Mouse (Mus musculus): ENCODE measurements around the gene Rfesd. TPM values are rescaled to one million over a fixed set of nuclear protein-coding genes. Genes with fewer than 3 reads are reported as not detected.

The Rfesd gene
- total and polyA plus RNA-seq, 3 experiments, result 38.3 to 72.1 TPM; not detected in 1

- DNase-seq (ENCODE audit: low read depth, low spot score), result no peak
- H3K79me2 ChIP-seq (ENCODE audit: control insufficient read depth, insufficient read depth, low read length, poor library complexity), result peaks cover 16% of the 10 kb centered on the region
- no peaks in the 10 kb centered on the region for H3K9me3 ChIP-seq (replicated peaks; ENCODE audit: insufficient read depth, low read length)
- peak overlapping the region; percentile 32 for H3K9ac ChIP-seq (ENCODE audit: control insufficient read depth, low read depth, low read length, poor library complexity, severe bottlenecking)
- H3K27ac ChIP-seq (ENCODE audit: control insufficient read depth, low read depth, low read length), result no peak overlapping the region
- peak overlapping the region; percentile 27 to 44 for H3K4me3 ChIP-seq (ENCODE audit: control insufficient read depth in 1 of 2, insufficient read depth in 1 of 2, low read depth in 2 of 2, low read length in 2 of 2)
- H3K27me3 ChIP-seq (ENCODE audit: control insufficient read depth in 1 of 2, insufficient read depth in 2 of 2, low read length in 2 of 2), result no peaks in the 10 kb centered on the region
- H3K4me1 ChIP-seq (ENCODE audit: control insufficient read depth in 1 of 2, insufficient read depth in 2 of 2, low read length in 2 of 2), result peaks cover 8 to 11% of the 10 kb centered on the region in 2 experiments
- peaks cover 0 to 14% of the 10 kb centered on the region in 2 experiments; a peak in 2 of 4 replicates for H3K36me3 ChIP-seq (ENCODE audit: control insufficient read depth in 1 of 2, insufficient read depth in 2 of 2, low read length in 2 of 2)
- TF ChIP-seq CHD2 (IDR thresholded peaks at IDR 0.05; ENCODE audit: low read length) (no peak), E2F4 (IDR thresholded peaks at IDR 0.05; ENCODE audit: borderline replicate concordance, low read depth, low read length) (no peak), ZMIZ1 (IDR thresholded peaks at IDR 0.05; ENCODE audit: low read depth, low read length) (no peak), RCOR1 (IDR thresholded peaks at IDR 0.05; ENCODE audit: low read depth, low read length) (no peak), SIN3A (IDR thresholded peaks at IDR 0.05; ENCODE audit: low read length) (no peak), TAL1 (IDR thresholded peaks at IDR 0.05; ENCODE audit: low read length) (no peak), KAT2A (conservative IDR thresholded peaks at IDR 0.05; ENCODE audit: low read depth, low read length) (no peak), JUND (IDR thresholded peaks at IDR 0.05; ENCODE audit: low read depth, low read length) (no peak), CHD1 (IDR thresholded peaks at IDR 0.05; ENCODE audit: low read depth, low read length) (no peak), HCFC1 (IDR thresholded peaks at IDR 0.05; ENCODE audit: low read depth, low read length) (no peak), EP300 (IDR thresholded peaks at IDR 0.05; ENCODE audit: low read depth in 1 of 2, low read length in 2 of 2) (no peak), ZKSCAN1 (IDR thresholded peaks at IDR 0.05; ENCODE audit: low read depth, low read length) (no peak), POLR2AphosphoS2 (IDR thresholded peaks at IDR 0.05; ENCODE audit: low read length) (no peak), ZC3H11A (IDR thresholded peaks at IDR 0.05; ENCODE audit: low read depth, low read length) (no peak), GATA1 (IDR thresholded peaks at IDR 0.05; ENCODE audit: low read depth, low read length) (no peak), USF2 (IDR thresholded peaks at IDR 0.05; ENCODE audit: borderline replicate concordance in 1 of 2, insufficient read depth in 1 of 2, low read depth in 1 of 2, low read length in 2 of 2) (no peak), MAZ (IDR thresholded peaks at IDR 0.05; ENCODE audit: low read depth, low read length) (no peak), MAFK (IDR thresholded peaks at IDR 0.05; ENCODE audit: borderline replicate concordance, low read depth, low read length) (no peak), GABPA (IDR thresholded peaks at IDR 0.05; ENCODE audit: low read depth, low read length) (no peak), NELFE (IDR thresholded peaks at IDR 0.05; ENCODE audit: low read depth, low read length) (no peak)
Measured at GRCm38 (mm10) chr13:76018844-76019400, 403 bp upstream of the Rfesd start.

- Histone ChIP-seq H3K27ac (ENCODE audit: control insufficient read depth, low read depth, low read length) (peak overlapping the region; percentile 90), H3K9me3 (replicated peaks; ENCODE audit: insufficient read depth, low read length) (no peaks in the 10 kb centered on the region), H3K79me2 (ENCODE audit: control insufficient read depth, insufficient read depth, low read length, poor library complexity) (peaks cover 27% of the 10 kb centered on the region), H3K4me1 (ENCODE audit: control insufficient read depth in 1 of 2, insufficient read depth in 2 of 2, low read length in 2 of 2) (peaks cover 15% of the 10 kb centered on the region in 2 experiments), H3K36me3 (ENCODE audit: control insufficient read depth in 1 of 2, insufficient read depth in 2 of 2, low read length in 2 of 2) (peaks cover 0 to 23% of the 10 kb centered on the region in 2 experiments; a peak in 3 of 4 replicates), H3K27me3 (ENCODE audit: control insufficient read depth in 1 of 2, insufficient read depth in 2 of 2, low read length in 2 of 2) (no peaks in the 10 kb centered on the region), H3K4me3 (ENCODE audit: control insufficient read depth in 1 of 2, insufficient read depth in 1 of 2, low read depth in 2 of 2, low read length in 2 of 2) (peak overlapping the region; percentile 70 to 94), H3K9ac (ENCODE audit: control insufficient read depth, low read depth, low read length, poor library complexity, severe bottlenecking) (peak overlapping the region; percentile 96)
- peak; percentile 91 for DNase-seq (ENCODE audit: low read depth, low spot score)
- TF ChIP-seq NELFE (IDR thresholded peaks at IDR 0.05; ENCODE audit: low read depth, low read length), result peak; percentile 73
- TF ChIP-seq GABPA (IDR thresholded peaks at IDR 0.05; ENCODE audit: low read depth, low read length), result peak; percentile 84
- peak; percentile 98 for TF ChIP-seq GATA1 (IDR thresholded peaks at IDR 0.05; ENCODE audit: low read depth, low read length)
- TF ChIP-seq KAT2A (conservative IDR thresholded peaks at IDR 0.05; ENCODE audit: low read depth, low read length), result 0 out of 2 replicates have a peak, but pooled peaks have one; percentile 6
- peak; percentile 94 for TF ChIP-seq ETS1 (IDR thresholded peaks at IDR 0.05; ENCODE audit: low read depth, low read length)
- no peak for TF ChIP-seq UBTF (IDR thresholded peaks at IDR 0.05; ENCODE audit: borderline replicate concordance, insufficient read depth, low read depth, low read length)
- no peak for TF ChIP-seq POLR2AphosphoS5 (IDR thresholded peaks at IDR 0.05; ENCODE audit: borderline replicate concordance, low read depth, low read length)
- TF ChIP-seq SMC3 (IDR thresholded peaks at IDR 0.05; ENCODE audit: low read depth, low read length), result no peak
- TF ChIP-seq USF1 (IDR thresholded peaks at IDR 0.05; ENCODE audit: low read depth, low read length), result no peak
- TF ChIP-seq USF2 (IDR thresholded peaks at IDR 0.05; ENCODE audit: borderline replicate concordance in 1 of 2, insufficient read depth in 1 of 2, low read depth in 1 of 2, low read length in 2 of 2), result no peak
- peak; percentile 48; the same call in 1 of the 2 replicates for TF ChIP-seq MYC (IDR thresholded peaks at IDR 0.05; ENCODE audit: low read depth, low read length)
- TF ChIP-seq MEF2A (IDR thresholded peaks at IDR 0.05; ENCODE audit: extremely low read depth, insufficient replicate concordance, low read depth, low read length, poor library complexity, severe bottlenecking), result no peak
- TF ChIP-seq MYB (IDR thresholded peaks at IDR 0.05; ENCODE audit: low read depth, low read length), result no peak
- TF ChIP-seq TCF12 (IDR thresholded peaks at IDR 0.05; ENCODE audit: low read depth, low read length), result peak; percentile 85
- no peak for TF ChIP-seq CTCF (IDR thresholded peaks at IDR 0.05 in 2 of 3, conservative IDR thresholded peaks at IDR 0.05 in 1 of 3; ENCODE audit: control insufficient read depth in 1 of 3, insufficient read depth in 1 of 3, low read depth in 2 of 3, low read length in 3 of 3, poor library complexity in 1 of 3, severe bottlenecking in 1 of 3)
- TF ChIP-seq JUND (IDR thresholded peaks at IDR 0.05; ENCODE audit: low read depth, low read length), result peak; percentile 69; the same call in 1 of the 2 replicates
Measured at GRCm38 (mm10) chr13:76017465-76017864, 1.1 kb downstream of the Rfesd start.
